Mouse (Mus musculus) R1 (cell line): ENCODE measurements around the gene Nras.

Source experiments
- DNase-seq: peaks from one replicate; pipeline ENCODE4 v3.0.0-alpha.2; 2018; ENCODE audit warnings: low read depth, low spot score

Gene Nras

GRCm38 (mm10) chr3:103058207-103059157 lies at the start of gene Nras:
Gene Nras, plus strand, starts transcription at chr3:103058285.
- DNase-seq = peak; percentile 96

GRCm38 (mm10) chr3:103017350-103017749 lies 40.7 kb upstream of the Nras start:
- DNase-seq = no peak

- no peak for DNase-seq
Measured at GRCm38 (mm10) chr3:103019462-103019861, 38.6 kb upstream of the Nras start.

- DNase-seq = peak; percentile 98
Measured at GRCm38 (mm10) chr3:103020249-103020942, 37.7 kb upstream of the Nras start, which contains the start of gene Csde1. Gene Csde1, plus strand, starts transcription at chr3:103020426.

- DNase-seq = peak; percentile 95
Measured at GRCm38 (mm10) chr3:103020943-103021638, 37.0 kb upstream of the Nras start.

- DNase-seq = peak; percentile 66
Measured at GRCm38 (mm10) chr3:103026174-103026573, 31.9 kb upstream of the Nras start.

- DNase-seq = no peak
Measured at GRCm38 (mm10) chr3:103040285-103040684, 17.8 kb upstream of the Nras start.

- no peak for DNase-seq
Measured at GRCm38 (mm10) chr3:103040861-103041379, 17.2 kb upstream of the Nras start.

- DNase-seq = no peak
Measured at GRCm38 (mm10) chr3:103056016-103056595, 2.0 kb upstream of the Nras start.

- DNase-seq = no peak
Measured at GRCm38 (mm10) chr3:103057752-103058151, 333 bp upstream of the Nras start.

GRCm38 (mm10) chr3:103066927-103067326 lies 8.8 kb downstream of the Nras start:
- peak; percentile 16 for DNase-seq

- no peak for DNase-seq
Measured at GRCm38 (mm10) chr3:103068971-103069370, 10.9 kb downstream of the Nras start.

GRCm38 (mm10) chr3:103073771-103074170 lies 15.7 kb downstream of the Nras start, which contains the start of gene Ampd1:
Gene Ampd1, plus strand, starts transcription at chr3:103074014.
- no peak for DNase-seq

GRCm38 (mm10) chr3:103075871-103076270 lies 17.8 kb downstream of the Nras start:
- no peak for DNase-seq

GRCm38 (mm10) chr3:103076476-103076875 lies 18.4 kb downstream of the Nras start:
- DNase-seq = no peak

GRCm38 (mm10) chr3:103079301-103079700 lies 21.2 kb downstream of the Nras start:
- no peak for DNase-seq

GRCm38 (mm10) chr3:103081051-103081450 lies 23.0 kb downstream of the Nras start:
- DNase-seq = peak; percentile 63

- DNase-seq = no peak
Measured at GRCm38 (mm10) chr3:103081861-103082453, 23.9 kb downstream of the Nras start.

- no peak for DNase-seq
Measured at GRCm38 (mm10) chr3:103082761-103083160, 24.7 kb downstream of the Nras start.

- peak; percentile 94 for DNase-seq
Measured at GRCm38 (mm10) chr3:103085986-103086385, 27.9 kb downstream of the Nras start.

GRCm38 (mm10) chr3:103091753-103092152 lies 33.7 kb downstream of the Nras start:
- DNase-seq = no peak
